Mouse (Mus musculus) heart, adult 11 months (tissue): ENCODE measurements at regions not wholly inside any gene's neighbourhood (a gene's known extent, or its start where the extent isn't known, plus 50 kb on each side); places are given as distances from the start of the nearest gene placed in this dataset.
A peak's percentile ranks its signal among the peaks of the same experiment; 100 is the strongest.

Experiments
- DNase-seq: peaks from one replicate; pipeline ENCODE4 v3.0.0; 2022

DNA sequence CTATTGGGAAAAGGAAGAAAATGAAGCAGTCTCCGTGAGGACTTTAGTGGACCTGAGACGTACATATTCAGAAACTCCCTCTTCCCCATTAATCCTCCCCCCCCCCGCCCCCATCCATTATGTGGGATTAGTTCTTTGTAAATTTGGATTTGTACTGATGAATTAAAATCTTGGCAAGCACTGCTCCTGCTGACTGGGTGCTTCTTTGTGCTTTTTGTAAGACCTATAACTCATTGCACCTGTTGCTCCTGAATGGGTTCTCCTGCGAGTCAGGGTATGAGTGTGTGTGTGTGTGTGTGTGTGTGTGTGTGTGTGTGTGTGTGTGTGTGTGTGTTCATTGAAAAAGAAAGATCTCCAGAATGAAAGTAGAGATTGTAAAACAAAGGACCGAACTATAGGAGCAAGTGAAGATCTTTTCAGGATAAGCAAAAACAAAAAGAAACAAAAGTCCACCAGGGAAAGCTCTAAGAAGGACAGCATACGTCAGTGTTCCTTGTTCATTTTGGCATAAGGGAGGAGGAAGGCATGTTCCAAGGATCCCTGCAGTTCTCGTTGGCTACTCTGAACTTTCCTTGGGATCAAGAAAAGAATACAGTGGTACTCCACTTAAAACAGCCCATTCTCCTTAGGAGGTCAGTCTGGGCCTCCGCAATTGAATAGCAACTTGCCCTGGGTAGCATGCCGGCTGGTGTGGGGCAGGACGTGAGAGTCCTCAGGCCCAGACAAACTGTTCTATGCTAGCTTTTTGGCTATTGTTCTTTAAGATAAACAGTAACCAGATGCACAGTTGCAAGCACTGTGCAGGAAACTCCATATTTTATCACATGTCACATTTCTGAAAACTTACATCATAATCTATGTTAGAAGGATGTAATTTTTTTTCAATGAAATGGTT is 131.9 kb upstream of the Zfp462 start:
- peak; percentile 57 for DNase-seq

DNA sequence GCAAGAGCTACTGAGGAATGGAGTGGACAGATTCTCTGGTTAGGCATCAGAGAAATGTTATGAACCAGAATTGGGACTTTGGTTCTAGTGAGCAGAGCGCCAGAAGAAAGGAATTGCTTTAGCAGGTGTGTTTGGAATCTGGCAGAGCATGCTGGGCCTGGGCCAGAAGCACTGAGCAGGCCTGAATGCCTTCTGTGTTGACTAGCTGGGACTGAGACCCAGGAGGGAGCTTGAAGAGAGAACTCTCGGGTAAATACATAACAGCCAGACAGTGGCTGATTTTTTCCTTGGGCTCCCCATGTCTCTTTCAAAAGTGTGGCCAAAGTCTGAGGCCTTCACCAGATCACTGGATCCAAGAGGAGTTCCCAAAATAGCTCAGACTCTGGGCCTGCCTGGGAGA is 107.5 kb upstream of the Zfp462 start:
- DNase-seq, result peak; percentile 94

DNA sequence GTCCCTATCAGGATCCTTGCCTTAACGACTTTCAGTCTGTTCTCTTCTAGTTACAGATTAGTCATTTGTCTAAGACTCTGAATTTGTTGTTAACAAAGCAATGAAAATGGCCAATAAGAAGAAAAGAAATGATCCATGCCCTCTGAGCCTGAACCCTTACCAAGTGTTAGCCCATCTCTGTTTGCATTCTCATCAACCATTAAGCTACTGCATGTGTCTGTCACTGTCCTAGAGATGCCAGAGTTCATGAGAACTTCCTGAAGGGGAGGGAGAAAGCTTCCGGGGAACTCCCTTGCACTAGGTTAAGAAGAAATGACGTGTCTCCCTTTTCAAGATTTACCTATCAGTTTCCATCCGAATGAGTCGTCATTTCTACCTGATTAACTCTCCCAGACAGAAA is 106.7 kb upstream of the Zfp462 start:
- peak; percentile 70 for DNase-seq

DNA sequence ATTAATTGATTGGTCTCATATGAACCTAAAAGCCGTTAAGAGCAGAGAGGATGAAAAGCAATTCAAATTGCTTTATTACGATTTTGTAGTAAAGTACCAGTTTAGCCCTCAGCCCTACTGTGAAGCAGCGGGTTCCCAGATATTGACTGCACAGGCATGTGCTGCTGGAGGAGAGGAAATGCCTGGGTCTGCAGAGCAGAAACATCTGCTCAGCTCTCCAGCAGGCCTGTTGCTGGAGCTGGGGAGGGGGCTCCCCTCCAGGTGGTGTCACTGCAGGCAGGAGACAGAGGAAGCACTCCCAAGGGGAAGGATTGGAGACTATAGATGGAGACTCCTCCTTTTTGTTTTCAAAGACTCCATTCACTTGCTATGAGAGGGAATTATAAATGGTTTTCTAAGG is 106.1 kb upstream of the Zfp462 start:
- DNase-seq, result peak; percentile 22

DNA sequence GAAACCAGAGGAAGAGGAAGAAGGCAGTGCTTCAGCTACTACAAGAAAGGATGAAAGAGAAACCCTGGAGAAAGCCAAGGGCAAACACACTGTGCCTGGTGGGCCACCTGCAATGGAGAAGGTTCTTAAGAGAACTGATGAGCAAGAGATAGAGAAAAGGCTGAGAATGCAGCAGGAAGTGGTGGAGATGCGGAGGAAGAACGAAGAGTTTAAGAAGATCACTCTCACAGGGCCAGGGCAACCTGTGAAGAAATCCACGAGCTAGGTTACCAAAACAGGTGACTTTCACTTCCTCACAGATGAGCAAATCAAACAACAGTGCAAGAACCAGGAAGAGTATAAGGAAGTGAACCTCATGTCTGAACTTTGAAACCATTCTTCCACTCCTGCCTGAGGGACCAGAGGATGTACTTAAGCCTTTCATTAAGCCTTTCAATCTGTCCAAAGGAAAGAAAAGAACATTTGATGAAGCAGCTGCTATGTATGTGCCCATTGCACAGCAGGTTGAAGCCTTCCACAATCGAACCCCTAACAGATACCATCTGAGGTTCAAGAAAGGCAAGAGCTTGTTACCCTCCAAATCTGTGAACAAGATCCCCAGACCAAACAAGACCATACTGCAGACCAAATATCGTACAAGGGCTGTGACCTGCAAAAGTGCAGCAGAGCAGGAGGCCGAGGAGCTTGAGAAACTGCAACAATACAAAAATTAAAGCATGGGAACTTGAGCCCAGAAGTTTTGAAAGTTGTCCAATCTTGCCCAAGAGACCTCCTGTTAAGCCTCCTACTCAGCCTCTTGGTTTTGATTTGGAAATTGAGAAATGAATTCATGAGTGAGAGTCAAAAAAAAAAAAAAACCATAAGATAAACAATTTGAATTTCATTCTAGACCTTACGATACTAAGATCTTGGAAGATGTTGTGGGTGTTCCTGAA is 91.6 kb upstream of the Zfp462 start:
- peak; percentile 57 for DNase-seq

DNA sequence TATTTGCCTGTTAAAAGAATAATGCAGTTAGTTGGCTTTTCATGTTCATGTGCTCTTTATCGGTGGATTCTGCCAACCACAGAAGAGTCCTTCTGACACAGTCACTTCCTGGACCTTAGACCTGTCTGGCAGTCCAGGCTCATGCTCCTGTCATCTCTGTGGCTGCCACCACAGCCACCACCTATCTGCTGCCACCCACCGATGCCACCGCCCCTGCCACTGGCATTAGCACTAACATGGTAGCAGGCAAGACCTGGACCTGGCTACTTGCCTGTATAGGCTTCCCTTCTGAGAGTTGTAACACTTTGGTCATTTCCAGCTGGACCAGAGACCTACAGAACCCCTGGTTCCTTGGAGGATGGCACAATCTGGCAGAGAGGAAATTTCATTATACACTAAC is 86.2 kb upstream of the Zfp462 start:
- DNase-seq, result peak; percentile 78

DNA sequence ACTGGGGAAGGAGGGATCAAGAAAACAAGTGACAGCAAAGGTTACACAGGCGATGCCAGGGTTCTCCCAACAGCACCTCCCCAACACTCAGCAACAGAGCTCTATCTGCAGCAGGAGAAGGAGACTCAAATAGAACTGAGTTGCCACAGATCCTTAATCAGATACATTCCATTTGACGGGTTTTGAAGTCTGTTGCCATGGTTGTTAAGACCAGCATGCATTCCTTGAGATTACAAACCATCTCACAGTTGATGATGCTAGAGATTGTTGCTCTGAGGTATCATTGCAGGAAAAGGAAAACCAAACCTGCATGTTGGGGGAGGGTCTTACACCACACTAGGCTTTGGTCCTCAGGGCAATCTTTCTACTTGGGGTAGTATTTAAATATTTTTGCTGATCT is 78.8 kb upstream of the Zfp462 start:
- DNase-seq, result no peak

DNA sequence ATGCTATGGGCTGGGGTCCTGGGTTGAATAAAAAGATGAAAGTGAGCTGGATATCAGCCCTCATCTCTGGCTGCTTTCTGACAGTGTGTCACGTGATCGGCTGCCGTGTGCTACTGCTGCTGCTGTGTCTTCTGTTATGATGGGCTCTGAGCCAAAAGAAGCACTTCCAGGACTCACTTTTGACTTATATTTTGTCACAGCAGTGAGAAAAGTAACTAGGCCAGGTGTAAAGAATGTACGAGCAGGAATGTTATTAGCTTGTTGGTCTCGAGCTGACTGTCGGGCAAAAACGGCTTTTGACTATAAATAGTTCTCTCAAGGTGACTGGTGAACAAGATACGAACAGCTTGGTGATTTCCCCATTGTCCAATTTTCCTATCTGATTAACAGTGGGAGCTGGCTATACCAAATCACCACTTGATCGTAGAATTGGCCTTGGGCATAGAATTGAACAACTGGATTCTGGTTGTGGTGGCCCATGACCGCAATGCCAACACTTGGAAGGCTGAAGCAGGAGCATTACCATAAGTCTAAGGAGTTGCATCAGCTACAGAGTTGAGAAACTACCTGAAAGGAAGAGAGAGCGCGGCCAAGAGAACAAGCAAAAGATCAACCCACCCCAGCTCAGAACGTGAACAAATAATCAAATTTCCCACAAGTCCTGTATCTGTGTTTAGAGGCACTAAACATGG is 70.6 kb upstream of the Zfp462 start:
- DNase-seq, result no peak

DNA sequence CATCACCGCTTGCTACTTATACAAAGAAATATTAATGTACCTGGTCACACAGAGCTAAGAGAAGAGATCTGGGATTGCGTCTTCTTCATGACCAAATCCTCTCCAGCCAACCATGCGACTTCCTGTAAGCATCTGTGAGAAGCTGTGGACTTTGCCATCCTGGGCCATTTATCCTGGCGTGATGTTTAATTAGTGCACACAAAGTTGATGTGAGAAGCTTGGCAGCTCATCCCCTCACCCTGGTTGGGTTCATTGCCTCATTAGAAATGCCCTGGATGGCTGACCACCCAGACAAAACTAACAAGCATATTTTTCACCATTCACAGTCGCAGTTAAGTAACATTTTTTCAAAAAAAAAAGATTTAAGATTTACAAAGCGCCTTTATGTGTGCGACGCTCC is 69.3 kb upstream of the Zfp462 start:
- no peak for DNase-seq

DNA sequence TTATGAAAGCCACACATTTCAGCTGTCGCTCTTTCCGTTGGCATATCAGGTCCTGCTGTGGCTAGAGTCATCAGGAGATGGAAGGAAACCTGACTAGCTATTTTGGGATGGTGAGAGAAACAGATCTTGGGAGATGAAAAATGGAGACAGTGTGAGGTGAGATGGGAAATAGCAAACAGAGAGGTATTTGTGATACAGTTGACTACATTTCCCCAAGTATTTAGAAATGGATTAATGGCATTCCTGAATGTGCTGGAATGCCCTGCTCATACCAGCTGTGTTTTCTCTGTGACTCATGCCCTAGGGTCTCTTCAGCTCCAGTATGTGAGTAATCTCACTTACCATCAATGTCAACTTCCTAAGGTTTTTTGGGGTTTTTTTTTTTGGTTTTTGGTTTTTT is 67.5 kb upstream of the Zfp462 start:
- peak; percentile 30 for DNase-seq

DNA sequence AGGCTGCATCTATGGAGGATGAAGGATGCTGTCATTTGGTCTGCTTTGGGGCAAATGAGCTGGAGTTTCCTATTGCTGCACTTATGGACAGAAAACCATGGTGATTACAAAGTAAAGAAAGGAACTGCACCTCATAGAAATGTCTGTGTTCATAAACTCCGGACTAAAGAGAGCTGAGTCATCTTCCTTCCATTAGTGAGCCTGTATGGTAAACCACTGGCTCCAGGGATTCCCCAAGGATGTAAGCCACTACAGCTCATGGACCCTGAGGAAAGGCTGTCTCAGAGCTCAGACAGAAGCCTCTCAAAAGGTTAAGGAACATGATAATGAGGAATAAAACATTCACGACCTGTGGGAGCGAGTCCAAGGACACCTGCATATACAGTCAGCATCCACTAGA is 66.3 kb upstream of the Zfp462 start:
- DNase-seq, result peak; percentile 41

DNA sequence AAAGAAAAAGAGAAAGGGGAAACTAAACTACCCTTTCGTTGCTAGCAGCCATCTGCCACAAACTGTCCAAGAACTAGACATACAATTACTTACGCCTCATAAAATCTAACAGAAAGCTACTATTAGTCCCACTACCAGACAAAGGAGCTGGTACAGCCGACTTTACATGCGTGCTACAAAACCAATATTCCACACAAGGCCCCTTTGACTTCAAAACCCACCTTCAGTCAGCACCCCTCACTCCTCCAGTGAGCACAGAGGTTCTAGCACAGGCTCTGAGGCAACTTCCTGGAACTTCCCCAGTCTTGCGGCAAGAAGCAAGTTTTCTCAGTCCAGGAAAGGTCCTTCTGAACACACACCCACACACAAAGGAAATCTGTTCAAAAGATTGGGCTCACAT is 51.6 kb upstream of the Zfp462 start:
- peak; percentile 74 for DNase-seq
